Mouse (Mus musculus): ENCODE measurements around the gene Olfr654. TPM values are rescaled to one million over a fixed set of nuclear protein-coding genes. Genes with fewer than 3 reads are reported as not detected.

Gene Olfr654
- polyA plus RNA-seq, 1 experiment = not detected

DNA sequence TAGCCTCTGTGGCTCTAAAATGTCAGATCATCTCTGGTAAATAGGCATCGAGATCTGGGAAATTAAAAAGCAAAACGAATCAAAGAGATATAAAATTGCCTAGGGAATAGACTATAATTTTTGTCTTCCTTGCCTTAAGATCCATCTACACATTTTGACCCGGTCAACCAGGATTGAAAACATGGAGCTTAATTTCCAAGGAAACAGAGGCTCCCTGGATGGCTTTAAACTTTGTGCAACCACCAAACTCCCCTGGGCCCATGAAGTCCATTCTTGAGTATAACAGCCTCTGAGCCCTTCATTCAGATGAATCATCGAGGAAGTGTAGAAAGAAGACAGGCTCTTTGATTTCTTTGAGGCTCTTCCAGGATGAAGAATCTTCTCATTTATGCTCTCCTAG is 26.8 kb downstream of the Olfr654 start, which contains the start of gene Olfr656:
Gene Olfr656 (plus strand): TSS at position 301 of the 400 bp plus-strand sequence.
- TF ChIP-seq CTCF (IDR thresholded peaks at IDR 0.05; ENCODE audit: low read depth, low read length) (no peak), POLR2A (IDR thresholded peaks at IDR 0.05; ENCODE audit: borderline replicate concordance, low read depth, low read length) (no peak)
- Histone ChIP-seq H3K27ac (ENCODE audit: insufficient read depth, low read depth, low read length) (no peak within 1 kb of the TSS), H3K4me1 (ENCODE audit: control insufficient read depth, insufficient read depth, low read length) (no peaks in the 10 kb centered on the region), H3K4me3 (ENCODE audit: insufficient read depth, low read length) (no peak within 1 kb of the TSS)

DNA sequence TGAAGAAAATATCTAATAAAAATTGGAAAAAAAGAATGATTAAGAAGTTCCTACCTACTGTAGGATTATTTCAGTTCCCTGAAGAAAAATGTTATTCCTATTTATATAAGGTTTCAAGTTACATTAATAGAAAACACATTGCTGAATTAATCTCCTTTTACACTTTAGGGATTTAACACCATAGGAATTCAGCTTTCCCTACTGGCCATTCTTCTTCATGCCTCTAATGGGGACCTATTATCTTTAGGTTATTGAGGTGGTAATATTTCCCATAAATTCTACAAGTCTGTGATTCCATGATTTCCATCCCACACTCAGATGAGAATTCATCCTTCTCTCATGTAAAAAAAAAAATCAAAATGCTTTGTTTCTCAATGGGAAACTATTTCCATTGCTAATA is 37.7 kb downstream of the Olfr654 start, which contains the start of gene Olfr657:
Gene Olfr657 (plus strand): TSS at position 301 of the 400 bp plus-strand sequence.
- Histone ChIP-seq H3K27ac (ENCODE audit: insufficient read depth, low read depth, low read length) (no peak within 1 kb of the TSS), H3K4me3 (ENCODE audit: insufficient read depth, low read length) (no peak within 1 kb of the TSS), H3K4me1 (ENCODE audit: control insufficient read depth, insufficient read depth, low read length) (no peaks in the 10 kb centered on the region)
- TF ChIP-seq CTCF (IDR thresholded peaks at IDR 0.05; ENCODE audit: low read depth, low read length) (no peak), POLR2A (IDR thresholded peaks at IDR 0.05; ENCODE audit: borderline replicate concordance, low read depth, low read length) (no peak)

Other genes with a start within 250 kb of the Olfr654 start
- 29.4 and 30.3 TPM in 2 replicates for gene Trim12c, start 233.7 kb upstream of the Olfr654 start, polyA plus RNA-seq (2012; ENCODE audit: insufficient read depth, insufficient read length, missing spikeins)
- gene Trim30b, start 217.1 kb upstream of the Olfr654 start, polyA plus RNA-seq (2012; ENCODE audit: insufficient read depth, insufficient read length, missing spikeins) = 3.0 and 3.3 TPM in 2 replicates
- gene Trim30c, start 186.2 kb upstream of the Olfr654 start, polyA plus RNA-seq (2012; ENCODE audit: insufficient read depth, insufficient read length, missing spikeins) = 7.6 and 9.4 TPM in 2 replicates
- gene Trim30a, start 121.8 kb upstream of the Olfr654 start, polyA plus RNA-seq (2012; ENCODE audit: insufficient read depth, insufficient read length, missing spikeins) = 145 and 153 TPM in 2 replicates
- 51.7 and 57.7 TPM in 2 replicates for gene Trim30d, start 79.2 kb upstream of the Olfr654 start, polyA plus RNA-seq (2012; ENCODE audit: insufficient read depth, insufficient read length, missing spikeins)
- gene Olfr651, start 36.9 kb upstream of the Olfr654 start, polyA plus RNA-seq (2012; ENCODE audit: insufficient read depth, insufficient read length, missing spikeins) = not detected in 2 replicates
- gene Olfr652, start 26.1 kb upstream of the Olfr654 start, polyA plus RNA-seq (2012; ENCODE audit: insufficient read depth, insufficient read length, missing spikeins) = not detected in 2 replicates
- not detected in 2 replicates for gene Olfr653, start 9.7 kb upstream of the Olfr654 start, polyA plus RNA-seq (2012; ENCODE audit: insufficient read depth, insufficient read length, missing spikeins)
- not detected in 2 replicates for gene Olfr655, start 14.8 kb downstream of the Olfr654 start, polyA plus RNA-seq (2012; ENCODE audit: insufficient read depth, insufficient read length, missing spikeins)
- gene Olfr656, start 26.9 kb downstream of the Olfr654 start, polyA plus RNA-seq (2012; ENCODE audit: insufficient read depth, insufficient read length, missing spikeins) = not detected in 2 replicates
- gene Olfr657, start 37.8 kb downstream of the Olfr654 start, polyA plus RNA-seq (2012; ENCODE audit: insufficient read depth, insufficient read length, missing spikeins) = not detected in 2 replicates
- not detected in 2 replicates for gene Olfr658, start 60.3 kb downstream of the Olfr654 start, polyA plus RNA-seq (2012; ENCODE audit: insufficient read depth, insufficient read length, missing spikeins)
- gene Olfr659, start 79.7 kb downstream of the Olfr654 start, polyA plus RNA-seq (2012; ENCODE audit: insufficient read depth, insufficient read length, missing spikeins) = not detected in 2 replicates
- not detected in 2 replicates for gene Olfr661, start 99.5 kb downstream of the Olfr654 start, polyA plus RNA-seq (2012; ENCODE audit: insufficient read depth, insufficient read length, missing spikeins)
- not detected in 2 replicates for gene Usp17le, start 190.4 kb downstream of the Olfr654 start, polyA plus RNA-seq (2012; ENCODE audit: insufficient read depth, insufficient read length, missing spikeins)